Mouse (Mus musculus) c-Kit-negative CD71-positive TER-119-positive erythroid progenitor cells, embryonic 14.5 days (primary cell): ENCODE results near the gene Lrcol1.

Source experiments
- DNase-seq: peaks from one replicate; pipeline ENCODE4 v3.0.0-alpha.2; 2013; ENCODE audit warnings: low read depth, low spot score

Gene Lrcol1

DNA sequence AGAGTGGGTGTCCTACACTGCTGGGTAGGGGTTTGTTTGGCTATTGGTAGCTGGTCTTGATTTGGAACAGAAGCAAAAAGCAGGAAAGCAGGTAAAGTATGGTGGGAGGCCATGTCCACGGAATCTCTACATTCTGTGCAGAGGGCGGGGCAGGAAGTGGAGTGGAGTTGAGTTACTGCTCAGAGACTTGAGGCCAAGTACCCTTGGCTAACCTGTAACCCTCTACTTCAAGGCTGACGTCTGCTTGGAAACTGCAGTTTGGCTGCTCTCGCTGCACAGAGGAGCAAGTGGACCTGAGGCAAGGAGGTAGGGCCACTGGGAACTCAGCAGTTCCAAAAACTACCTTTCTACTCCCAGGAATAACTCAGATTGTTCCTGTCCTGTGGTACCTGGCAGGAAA, at the start of gene Lrcol1:
Lrcol1 (plus strand) TSS at position 207 of the 400 bp plus-strand sequence.
- no peak for DNase-seq

DNA sequence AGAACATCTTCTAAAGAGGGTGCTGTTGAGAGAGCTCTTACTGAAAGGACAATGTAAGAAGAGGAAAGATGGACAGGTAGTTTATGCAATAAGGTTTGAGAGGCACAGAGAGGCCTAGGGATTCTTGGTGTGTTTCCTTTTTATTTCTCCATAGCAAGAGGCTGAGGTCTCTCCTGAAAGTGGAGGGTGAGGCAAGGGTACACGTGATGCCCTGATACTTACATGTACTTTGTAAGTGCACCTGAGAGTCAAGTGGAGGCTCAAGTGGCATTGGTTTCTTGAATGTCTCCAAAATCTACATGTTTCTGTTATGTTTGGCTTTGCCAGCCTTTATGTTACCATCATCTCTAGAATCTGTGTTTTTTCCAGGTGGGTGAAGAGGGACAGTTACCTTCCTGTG, 47.9 kb upstream of the Lrcol1 start:
- DNase-seq: no peak

DNA sequence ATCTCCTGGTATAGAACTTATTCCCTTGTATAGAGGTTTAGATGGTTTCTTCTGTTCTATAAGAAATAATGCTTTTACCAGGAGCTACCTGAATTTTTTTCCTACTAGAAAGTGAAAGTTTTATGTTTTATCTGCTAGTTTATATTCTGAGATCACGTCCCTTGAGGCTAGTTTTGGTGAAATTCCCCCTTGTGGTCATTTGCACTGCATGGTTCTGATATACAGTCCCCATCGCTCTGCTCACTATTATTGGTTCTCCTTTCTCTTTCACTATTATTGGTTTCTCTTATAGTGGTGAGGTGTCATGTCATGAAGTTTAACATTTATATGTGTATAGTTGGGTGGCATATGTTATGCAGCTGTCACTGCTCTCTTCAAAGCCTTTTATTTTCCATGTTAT, 43.9 kb upstream of the Lrcol1 start:
- DNase-seq: no peak

DNA sequence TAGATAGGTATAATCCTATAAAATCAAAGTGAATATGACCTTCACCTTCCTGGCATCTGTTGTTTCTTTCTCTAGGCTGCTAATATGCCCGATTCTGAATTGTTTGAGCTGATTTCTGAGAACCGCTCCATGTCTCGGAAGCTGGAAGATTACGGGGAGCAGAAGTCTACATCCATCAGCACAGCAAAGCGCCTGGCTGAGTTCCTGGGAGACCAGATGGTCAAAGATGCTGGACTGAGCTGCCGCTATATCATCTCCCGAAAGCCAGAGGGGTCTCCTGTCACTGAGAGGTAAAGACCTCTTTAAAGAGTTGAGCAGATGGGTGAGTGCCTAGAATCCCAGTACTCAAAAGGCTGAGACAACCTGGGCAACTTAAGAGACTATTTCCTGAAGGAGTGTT, 35.7 kb upstream of the Lrcol1 start:
- no peak for DNase-seq

DNA sequence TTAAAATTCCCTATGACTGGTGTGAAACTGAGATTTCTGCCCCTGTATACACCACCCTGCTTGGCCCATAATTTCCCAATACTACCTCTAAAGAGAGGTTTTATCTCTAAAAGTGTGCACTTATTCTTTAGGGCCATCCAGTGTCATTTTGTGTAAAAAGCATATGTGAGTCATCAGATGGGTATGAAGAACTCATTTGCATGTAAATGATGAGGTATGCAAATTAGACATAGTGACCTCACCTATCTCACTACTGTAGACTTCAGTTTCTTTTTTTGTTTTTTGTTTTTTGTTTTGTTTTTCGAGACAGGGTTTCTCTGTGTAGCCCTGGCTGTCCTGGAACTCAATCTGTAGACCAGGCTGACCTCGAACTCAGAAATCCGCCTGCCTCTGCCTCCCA, 31.4 kb upstream of the Lrcol1 start:
- DNase-seq: no peak

DNA sequence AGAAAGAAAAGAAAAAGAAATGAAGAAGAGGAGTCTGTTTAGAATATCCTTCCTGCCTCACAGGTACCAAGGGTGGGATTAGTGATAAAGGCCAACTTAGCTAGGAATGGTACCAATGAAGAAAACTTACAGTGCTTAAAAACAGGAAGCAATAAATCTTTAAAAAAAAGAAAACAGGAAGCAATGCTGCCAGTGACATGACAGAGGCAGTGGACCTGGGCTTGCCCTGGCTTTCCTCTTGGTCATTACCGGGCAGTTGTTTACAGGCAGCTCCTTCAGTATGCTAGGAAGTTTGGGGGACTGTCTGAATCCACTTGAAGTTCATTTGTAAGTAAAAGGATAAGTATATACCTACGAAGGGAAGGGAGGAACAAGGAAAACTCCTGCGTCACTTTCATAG, 14.0 kb upstream of the Lrcol1 start:
- no peak for DNase-seq

DNA sequence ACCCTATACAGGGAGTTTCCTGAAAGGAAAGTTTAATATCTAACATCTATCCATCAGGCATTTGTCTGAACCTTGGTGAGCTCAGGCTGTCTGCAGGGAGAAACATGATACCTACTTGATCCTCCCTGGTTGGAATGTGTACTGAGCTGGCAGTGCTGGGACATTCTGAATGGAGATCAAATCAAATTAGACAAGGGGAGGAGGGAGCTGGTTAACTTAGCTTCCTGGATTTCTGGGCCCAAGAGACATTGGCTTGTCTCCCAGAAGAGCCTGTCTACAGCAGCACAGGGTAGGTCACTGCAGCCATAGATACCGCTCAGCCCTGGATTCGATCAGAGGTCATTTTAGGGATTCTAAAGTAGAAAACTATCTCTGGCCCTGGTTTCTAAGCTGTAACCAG, 5.7 kb upstream of the Lrcol1 start:
- no peak for DNase-seq

DNA sequence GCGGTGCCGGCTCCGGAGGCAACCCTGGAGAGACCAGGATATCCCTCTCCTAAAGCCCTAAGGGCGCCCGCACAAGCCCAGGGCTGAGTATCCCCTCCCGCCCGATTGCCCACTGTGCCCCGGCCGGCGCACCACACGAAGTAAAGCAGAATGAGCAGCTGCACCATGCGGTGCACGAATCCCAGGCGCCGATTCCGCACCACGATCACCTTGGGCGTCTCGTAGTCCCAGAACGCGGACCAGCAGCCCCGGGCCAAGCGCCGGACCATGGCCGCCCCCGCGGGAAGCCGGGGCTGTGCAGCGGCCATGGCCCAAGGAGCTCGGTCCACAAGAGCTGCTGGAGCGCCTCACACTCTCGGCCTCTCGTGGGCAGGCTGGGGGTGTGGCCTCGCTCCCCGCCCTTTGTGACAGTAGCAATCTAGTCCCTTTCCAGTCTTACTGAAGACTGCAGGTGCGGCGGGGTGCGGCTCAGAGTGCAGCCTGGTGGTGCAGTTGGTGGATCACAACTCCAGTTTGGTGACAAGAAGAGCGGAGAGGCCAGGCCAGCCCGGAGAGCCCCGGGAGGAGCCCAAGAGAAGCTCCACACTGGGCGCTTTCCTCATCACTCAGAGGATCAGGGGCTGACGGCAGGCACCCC, 1.8 kb upstream of the Lrcol1 start, which contains the start of gene P2rx2:
P2rx2 (minus strand) TSS at position 565 of the 637 bp plus-strand sequence.
- no peak for DNase-seq

DNA sequence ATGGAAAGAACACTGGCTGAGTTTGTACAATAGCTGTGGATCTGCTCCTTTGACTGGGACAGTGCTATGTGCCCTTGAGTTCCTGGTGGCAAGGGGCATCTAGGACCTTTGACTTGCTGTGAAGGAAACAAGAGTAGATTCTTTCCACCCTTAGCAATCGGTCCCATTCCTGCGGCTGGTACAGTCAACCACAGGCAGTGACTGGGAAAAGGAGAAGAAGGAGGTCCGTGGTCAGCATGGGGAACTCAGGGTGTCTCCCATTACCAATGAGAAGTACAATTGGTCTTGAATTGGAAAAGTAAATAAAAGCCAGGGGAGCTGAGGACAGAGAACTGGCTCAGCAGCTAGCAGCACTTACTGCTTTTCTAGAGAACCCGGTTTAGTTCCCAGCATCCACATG, 1.0 kb downstream of the Lrcol1 start:
- DNase-seq: no peak

DNA sequence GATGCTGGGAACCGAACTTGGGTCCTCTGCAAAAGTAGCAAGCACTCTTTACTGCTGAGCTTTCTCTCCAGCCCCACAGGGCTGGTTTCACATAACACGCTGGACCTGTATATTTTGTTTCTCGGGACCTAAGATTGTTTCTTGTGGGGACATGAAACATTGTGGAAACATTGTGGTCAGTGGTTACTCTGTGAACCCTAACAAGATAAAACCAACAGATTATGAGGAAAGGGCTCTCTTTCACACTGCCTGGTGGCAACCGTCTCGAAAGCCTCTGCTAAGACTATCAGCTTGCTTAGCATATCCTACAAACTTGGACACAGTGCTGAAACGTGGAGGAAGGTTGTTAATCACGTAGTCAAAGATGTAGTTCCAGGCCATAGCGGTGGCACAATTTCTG, 2.5 kb downstream of the Lrcol1 start:
- DNase-seq: no peak

DNA sequence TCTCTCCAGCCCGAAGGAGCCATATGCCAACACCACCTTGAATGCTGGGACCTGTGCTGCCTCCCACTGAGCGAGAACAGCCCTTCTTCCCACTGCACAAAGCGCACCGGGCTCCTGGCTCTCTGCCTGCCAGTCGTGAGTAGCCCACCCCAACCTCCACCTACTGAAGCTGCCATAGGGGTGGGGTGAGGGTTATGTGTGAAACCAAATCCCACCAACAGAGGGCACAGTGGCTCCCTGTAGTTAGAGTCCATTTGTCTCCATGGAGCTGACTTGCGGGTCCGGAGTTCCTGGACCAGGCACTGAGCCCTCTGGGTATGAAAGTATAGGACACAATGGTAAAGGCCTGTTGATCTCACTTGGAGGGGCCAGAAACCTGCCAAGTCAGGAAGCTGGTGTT, 10.2 kb downstream of the Lrcol1 start:
- DNase-seq: no peak

DNA sequence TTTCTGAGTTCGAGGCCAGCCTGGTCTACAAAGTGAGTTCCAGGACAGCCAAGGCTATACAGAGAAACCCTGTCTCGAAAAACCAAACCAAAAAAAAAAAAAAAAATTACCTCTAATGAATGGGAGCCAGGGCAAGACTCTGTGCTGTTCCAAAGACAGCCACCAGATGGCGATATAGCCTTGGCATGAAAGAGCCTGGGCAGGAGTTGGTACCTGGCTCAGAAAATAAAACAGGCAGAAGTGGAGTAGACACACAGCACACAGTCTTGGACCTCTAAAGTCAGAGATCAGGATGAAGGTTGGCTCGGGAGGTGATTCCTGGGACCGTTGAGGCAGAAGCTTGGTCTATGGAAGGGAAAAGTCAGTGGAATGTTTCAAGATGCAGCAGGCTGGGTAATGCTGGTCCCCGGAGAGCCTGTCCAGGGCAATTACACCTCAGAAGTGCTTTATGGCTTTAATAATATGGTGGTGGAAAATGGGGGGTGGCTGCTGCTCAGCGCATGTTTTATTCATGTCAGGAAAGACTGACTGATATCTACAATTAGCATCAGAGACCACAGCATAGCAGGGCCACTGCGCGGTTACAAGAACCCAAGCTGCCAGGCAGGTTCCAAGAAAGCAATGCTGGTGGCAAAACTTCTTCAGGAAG, 13.1 kb downstream of the Lrcol1 start:
- DNase-seq: peak; percentile 56

DNA sequence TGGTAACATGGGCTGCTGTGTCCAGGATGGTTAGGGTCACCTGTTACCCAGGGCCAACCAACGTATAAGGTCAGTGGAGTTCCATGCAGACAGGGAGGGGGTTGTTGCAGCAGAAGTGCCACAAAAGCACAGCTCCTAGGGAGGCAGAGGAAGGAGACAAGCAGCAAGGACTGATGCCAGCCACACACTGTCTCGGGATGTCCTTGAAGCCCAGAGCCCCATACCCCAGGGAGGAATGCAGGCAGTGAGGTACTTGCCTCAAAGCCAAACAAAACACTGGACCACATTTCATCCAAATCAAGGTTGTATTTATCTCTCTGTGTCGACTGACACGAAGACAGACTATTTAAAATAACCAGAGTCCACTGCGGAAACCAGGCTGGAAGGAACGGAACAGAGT, 16.9 kb downstream of the Lrcol1 start:
- DNase-seq: no peak

DNA sequence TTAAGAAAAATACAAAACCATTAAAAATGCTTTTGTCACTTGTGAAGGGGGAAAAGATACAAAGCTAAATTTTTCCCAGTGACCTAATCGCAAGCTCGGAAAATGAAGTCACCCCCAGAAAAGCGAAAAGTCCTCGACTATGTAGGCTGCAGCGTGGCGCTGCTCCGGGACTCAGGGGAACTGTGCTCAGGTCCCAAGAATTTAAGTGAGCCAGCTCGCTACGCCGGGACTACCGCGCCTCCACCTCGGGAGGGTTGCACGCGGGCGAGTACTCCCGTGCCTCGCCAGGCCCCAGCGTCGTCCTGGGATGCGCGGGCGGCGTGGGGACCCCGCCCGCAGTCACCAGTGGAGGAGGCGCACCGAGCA, 18.3 kb downstream of the Lrcol1 start:
- no peak for DNase-seq

DNA sequence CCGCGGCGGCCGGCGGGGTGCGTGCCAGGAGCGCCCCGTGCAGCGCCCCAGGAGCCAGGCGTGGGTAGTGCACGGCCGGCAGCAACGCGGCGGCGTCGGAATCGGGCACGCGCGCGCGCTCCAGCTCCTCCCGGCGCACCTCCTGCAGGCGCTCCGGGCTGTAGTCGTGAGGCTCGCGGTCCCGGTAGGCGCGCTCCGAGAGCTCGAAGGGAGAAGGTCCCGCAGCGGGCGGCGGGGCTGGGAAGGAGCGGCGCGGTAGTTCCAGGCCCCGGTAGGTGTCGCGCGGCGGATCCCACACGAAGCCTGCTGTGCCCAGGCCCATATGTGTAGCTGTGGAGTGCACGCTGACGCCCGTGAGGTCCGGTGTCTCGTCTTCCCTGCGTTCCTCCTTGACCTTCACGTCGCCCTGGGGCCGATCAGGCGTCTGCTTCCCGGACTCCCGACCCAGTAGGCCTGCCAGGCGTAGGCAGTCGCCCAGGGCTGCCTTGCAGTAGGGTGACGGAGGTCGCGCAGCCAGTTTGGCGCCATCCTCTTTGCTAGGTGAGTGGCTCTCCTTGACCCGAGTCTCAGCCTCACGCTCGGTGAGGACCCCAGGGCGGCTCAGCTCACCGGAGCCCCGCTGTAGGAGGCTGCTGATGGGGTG, 18.8 kb downstream of the Lrcol1 start:
- no peak for DNase-seq

DNA sequence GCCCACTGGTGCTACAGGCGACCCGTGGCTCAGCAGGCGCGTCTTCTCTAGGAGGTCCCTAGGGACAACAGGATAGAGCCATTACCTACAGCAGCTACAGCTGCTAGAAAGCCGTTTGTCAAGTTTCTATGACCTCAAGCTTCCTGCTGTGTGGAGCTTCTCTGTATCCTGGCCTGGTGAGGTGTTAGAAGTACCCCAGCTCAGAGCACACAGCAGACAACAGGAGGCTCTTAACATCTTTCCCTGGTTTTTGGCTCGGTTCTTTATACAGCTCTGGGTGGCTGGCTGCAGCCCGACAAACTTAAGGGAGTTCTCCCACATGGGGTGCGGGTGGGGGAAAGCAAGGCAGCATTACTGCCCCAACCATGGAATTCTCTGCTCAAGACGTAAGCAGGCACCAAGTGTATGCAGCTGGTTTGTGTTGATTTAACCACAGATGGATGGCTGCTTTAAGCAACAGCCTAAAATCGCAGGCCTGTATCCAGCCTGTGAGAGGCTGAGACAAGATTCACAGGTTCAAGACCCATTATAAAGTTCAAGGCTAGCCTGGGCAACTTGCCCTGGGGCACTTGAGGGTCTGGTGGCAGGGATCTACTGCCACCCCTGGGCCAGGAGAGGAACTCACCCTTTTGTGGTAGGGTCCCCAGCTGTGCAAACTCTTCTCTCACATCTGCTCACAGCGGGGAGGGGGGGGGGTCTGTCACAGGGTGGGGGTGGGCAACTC, 19.5 kb downstream of the Lrcol1 start:
- DNase-seq: no peak

DNA sequence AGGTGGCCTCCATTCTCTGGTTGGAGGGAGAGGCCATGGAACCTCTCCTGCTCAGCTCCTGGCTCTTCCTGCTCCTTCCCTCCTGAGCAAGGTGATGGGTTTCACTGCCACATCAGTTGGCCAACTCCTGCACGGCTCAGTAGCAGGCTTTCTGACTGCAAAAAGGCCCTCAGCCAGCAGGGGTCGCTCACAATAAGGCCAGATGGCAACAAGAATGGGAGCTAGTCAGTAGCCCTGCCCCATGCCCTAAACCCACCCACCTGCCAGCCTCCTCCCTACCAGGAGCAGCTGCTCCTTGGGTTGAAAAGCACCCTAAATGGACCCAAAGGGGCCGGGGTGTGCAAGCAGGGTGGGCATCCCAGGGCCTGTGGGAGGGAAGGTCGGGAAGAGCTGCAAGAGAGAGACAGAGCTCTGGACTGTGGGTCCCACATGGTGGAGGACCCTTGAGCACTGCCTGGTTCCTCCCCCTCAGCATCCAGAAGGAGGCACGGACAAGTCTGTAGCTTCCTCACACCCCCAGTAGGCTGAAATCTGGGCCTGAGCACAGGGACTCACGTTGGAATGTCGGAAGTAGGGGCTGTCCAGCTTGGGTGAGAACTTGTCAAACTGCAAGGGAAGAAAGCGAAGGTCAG, 32.4 kb downstream of the Lrcol1 start:
- DNase-seq: no peak

DNA sequence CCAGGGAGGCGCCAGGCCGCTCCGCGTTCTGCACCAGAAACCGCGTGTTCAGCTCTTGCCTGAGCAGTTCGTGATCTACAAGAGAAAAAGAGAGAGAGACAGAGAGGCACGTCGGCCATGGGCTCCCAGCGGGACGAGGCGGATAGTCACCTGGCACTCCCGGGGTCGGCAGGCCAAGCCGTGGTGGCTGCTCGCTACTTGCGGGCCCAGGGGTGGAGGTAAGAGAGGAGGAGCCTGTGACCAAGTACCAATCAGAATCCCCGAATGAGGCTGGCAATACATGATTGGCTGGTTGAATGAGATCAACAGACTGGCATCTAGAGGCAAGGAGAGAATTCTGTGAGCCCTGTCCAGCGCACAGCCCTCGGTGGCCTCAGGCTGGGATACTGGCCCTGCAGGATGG, 33.7 kb downstream of the Lrcol1 start:
- DNase-seq: no peak

DNA sequence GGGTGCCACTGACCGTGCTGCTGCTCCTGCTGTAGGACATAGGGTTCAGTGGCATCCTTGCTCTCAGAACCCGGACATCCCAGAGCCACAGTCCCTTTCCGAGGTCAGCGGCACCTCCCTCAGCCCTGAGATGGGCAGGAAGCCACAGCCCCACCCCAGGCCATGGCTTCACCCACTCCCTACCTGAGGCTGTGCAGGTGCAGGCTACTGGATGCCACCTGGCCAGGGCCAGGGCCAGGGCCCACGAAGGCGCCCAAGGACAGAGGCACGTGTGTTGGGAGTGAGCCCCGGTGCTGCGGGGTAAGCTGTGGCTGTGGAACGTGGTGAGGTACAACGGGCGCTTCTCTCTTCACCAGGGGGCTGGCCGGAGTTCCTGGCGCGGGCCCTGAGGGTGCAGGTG, 34.6 kb downstream of the Lrcol1 start:
- no peak for DNase-seq

DNA sequence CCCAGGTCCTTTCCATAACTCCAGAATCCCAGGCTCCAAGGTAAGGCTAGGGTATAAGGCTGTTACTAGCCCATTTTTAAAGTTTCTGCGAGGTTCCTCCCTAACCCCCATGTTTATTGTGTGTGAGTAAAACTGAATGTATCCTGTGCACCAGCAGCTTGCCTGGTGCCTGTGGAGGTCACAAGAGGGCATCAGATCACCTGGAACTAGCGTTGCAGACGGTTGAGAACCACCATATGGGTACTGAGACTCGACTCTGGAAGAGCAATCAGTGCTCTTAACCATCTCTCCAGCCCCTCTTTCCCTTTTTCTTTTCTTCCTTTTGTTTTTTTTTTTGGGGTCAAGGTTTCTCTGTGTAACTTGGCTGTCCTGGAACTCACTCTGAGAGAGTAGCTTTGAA, 35.3 kb downstream of the Lrcol1 start:
- no peak for DNase-seq

DNA sequence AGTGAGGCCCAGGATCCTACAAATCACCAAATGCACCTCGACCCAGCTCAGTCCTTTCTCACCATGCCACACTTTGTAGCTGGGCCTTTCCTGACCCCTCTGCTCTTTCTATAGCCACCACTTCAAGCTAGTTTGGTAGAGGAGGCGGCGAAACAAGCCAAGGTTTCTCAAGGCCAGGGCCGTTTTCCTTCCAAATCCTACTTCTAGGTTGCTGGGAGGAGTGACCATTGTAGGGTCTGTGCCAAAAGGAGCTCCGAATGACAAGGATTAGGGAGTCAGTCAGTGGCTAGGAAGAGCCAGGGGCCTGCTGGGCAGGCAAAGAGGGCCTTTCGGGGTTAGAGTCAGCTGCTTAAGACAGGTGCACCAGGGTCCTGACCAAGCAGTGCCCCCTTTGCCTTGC, 40.0 kb downstream of the Lrcol1 start:
- DNase-seq: no peak

DNA sequence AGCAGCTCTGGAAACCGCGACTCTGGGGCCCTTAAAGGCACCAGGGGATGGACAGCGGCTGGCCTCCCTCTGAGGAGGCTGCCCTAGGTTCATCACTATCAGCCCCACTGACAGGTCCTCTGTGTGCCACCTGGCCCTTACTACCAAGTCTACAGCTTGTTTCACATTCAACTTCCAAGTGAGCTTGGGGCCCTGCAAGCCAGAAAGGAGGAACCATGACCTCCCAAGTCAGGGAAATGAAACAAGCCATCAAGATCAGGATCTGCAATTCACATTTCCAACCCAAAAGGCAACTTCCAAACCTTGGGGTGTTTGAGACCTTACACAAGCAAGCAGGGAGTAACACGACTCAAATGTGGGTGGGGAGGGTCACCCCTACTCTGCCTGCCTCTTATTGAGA, 40.7 kb downstream of the Lrcol1 start:
- DNase-seq: no peak
